Mouse (Mus musculus): ENCODE data around the gene Bola1. TPM values are rescaled to one million over a fixed set of nuclear protein-coding genes. Genes with fewer than 3 reads are reported as not detected.

Gene Bola1
- total RNA-seq, 1 experiment from 2014 or later: 1.1 TPM

Other genes starting within 250 kb of the Bola1 start
- 37.4 and 45.9 TPM in 2 replicates for gene Plekho1, start 223.7 kb downstream of the Bola1 start, total RNA-seq (2023)
- gene Vps45, start 161.2 kb downstream of the Bola1 start, total RNA-seq (2023): 8.2 and 9.3 TPM in 2 replicates
- 18.5 and 19.1 TPM in 2 replicates for gene Otud7b, start 115.2 kb downstream of the Bola1 start, total RNA-seq (2023)
- gene Mtmr11, start 57.7 kb downstream of the Bola1 start, total RNA-seq (2023): 0.14 and 0.88 TPM in 2 replicates
- 39.0 and 45.7 TPM in 2 replicates for gene Sf3b4, start 47.4 kb downstream of the Bola1 start, total RNA-seq (2023)
- 0.16 and 0.43 TPM in 2 replicates for gene Sv2a, start 38.6 kb downstream of the Bola1 start, total RNA-seq (2023)
- 11.8 and 12.8 TPM in 2 replicates for gene Hist2h2ab, start 156 bp upstream of the Bola1 start, total RNA-seq (2023)
- 166 and 197 TPM in 2 replicates for gene Hist2h2ac, start 1.2 kb upstream of the Bola1 start, total RNA-seq (2023)
- gene Hist2h2be, start 1.4 kb upstream of the Bola1 start, total RNA-seq (2023): 1.2 and 2.1 TPM in 2 replicates
- 234 and 345 TPM in 2 replicates for gene Hist2h3c2, start 19.4 kb upstream of the Bola1 start, total RNA-seq (2023)
- 1,826 and 2,294 TPM in 2 replicates for gene Hist2h2aa2, start 20.6 kb upstream of the Bola1 start, total RNA-seq (2023)
- gene Hist2h2aa1, start 25.8 kb upstream of the Bola1 start, total RNA-seq (2023): 29.7 and 30.1 TPM in 2 replicates
- gene Hist2h3c1, start 27.0 kb upstream of the Bola1 start, total RNA-seq (2023): not detected in 2 replicates
- gene Hist2h4, start 43.6 kb upstream of the Bola1 start, total RNA-seq (2023): 118 and 170 TPM in 2 replicates
- 1,408 and 1,623 TPM in 2 replicates for gene Hist2h3b, start 48.9 kb upstream of the Bola1 start, total RNA-seq (2023)
- 992 and 1,162 TPM in 2 replicates for gene Hist2h2bb, start 50.0 kb upstream of the Bola1 start, total RNA-seq (2023)
- gene Fcgr1, start 74.3 kb upstream of the Bola1 start, total RNA-seq (2023): 0.63 and 1.9 TPM in 2 replicates
- not detected in 2 replicates for gene BC107364, start 232.6 kb upstream of the Bola1 start, total RNA-seq (2023)